Mouse (Mus musculus) hindbrain, postnatal 0 days (tissue): ENCODE results near the gene Zbtb39. TPM values are rescaled to one million over a fixed set of nuclear protein-coding genes. Genes with fewer than 3 reads are reported as not detected.
A peak's percentile ranks its signal among the peaks of the same experiment; 100 is the strongest.

Source experiments
- ATAC-seq: fragments of 200-750 bp; cut with Nextera tagmentation; 2 replicates; pipeline ENCODE4 v1.8.0; 2017; ENCODE audit warnings: mild to moderate bottlenecking, moderate TSS enrichment, moderate library complexity
- DNase-seq: peaks from one replicate; pipeline ENCODE4 v3.0.0-alpha.2; 2015; ENCODE audit warnings: low spot score
- H3K27ac ChIP-seq: fragments of 300-500 bp; sonication (generic); 2 replicates; pipeline ENCODE4 v1.5.1; 2014; ENCODE audit warnings: mild to moderate bottlenecking
- H3K27me3 ChIP-seq: fragments of 300-500 bp; sonication (generic); 2 replicates; pipeline ENCODE4 v1.6.1; 2014; ENCODE audit warnings: low read length, mixed read lengths; ENCODE audit not compliant: insufficient read depth
- H3K36me3 ChIP-seq: fragments of 300-500 bp; sonication (generic); 2 replicates; pipeline ENCODE4 v1.6.1; 2014; ENCODE audit warnings: low read length, mixed read lengths; ENCODE audit not compliant: insufficient read depth
- H3K4me1 ChIP-seq: fragments of 300-500 bp; sonication (generic); 2 replicates; pipeline ENCODE4 v1.6.1; 2014; ENCODE audit warnings: antibody characterized with exemption, low read length, mixed read lengths; ENCODE audit not compliant: insufficient read depth
- H3K4me2 ChIP-seq: fragments of 300-500 bp; sonication (generic); 2 replicates; pipeline ENCODE4 v1.6.1; 2014; ENCODE audit warnings: low read depth, mild to moderate bottlenecking, low read length, moderate library complexity, mixed read lengths
- H3K4me3 ChIP-seq: fragments of 300-500 bp; sonication (generic); 2 replicates; pipeline ENCODE4 v1.5.1; 2014; ENCODE audit warnings: low read length
- H3K9ac ChIP-seq: fragments of 300-500 bp; sonication (generic); replicated peaks from 2 replicates; pipeline ENCODE4 v1.6.1; 2014; ENCODE audit warnings: mild to moderate bottlenecking, low read length, moderate library complexity, mixed read lengths
- H3K9me3 ChIP-seq: fragments of 300-500 bp; sonication (generic); 2 replicates; pipeline ENCODE4 v1.6.1; 2016; ENCODE audit warnings: low read length, mixed read lengths
- CTCF ChIP-seq: IDR thresholded peaks from 2 replicates; pipeline ENCODE4 v1.5.1; 2016; ENCODE audit warnings: antibody characterized with exemption, control low read depth, low read depth
- WGBS: fragments of 180-500 bp; shearing (Covaris S2); extraction: QIAGEN DNeasy Blood & Tissue Kit; methylation state at CpG from one replicate; pipeline ENCODE4 v1.1.7; 2014; 5-methylcytosine and 5-hydroxymethylcytosine counted together
- polyA plus RNA-seq: library from polyadenylated mRNA; unstranded; fragments of >200 nt; fragmentation: Nextera tagmentation; extraction: Ambion mirVana; gene quantifications from 2 replicates; pipeline ENCODE4 v1.2.1, GENCODE M21; 2015
- total RNA-seq: library from RNA; depleted of rRNA; stranded (reverse); fragments of >200 nt; gene quantifications from 2 replicates; pipeline ENCODE4 v1.2.3, GENCODE M21; 2014

Zbtb39 gene
- total and polyA plus RNA-seq, 2 experiments from 2014 or later = 2.5 to 9.9 TPM

- ATAC-seq = no peak
Observed at GRCm38 (mm10) chr10:127747254-127747653, 7.9 kb downstream of the Zbtb39 start.

DNA sequence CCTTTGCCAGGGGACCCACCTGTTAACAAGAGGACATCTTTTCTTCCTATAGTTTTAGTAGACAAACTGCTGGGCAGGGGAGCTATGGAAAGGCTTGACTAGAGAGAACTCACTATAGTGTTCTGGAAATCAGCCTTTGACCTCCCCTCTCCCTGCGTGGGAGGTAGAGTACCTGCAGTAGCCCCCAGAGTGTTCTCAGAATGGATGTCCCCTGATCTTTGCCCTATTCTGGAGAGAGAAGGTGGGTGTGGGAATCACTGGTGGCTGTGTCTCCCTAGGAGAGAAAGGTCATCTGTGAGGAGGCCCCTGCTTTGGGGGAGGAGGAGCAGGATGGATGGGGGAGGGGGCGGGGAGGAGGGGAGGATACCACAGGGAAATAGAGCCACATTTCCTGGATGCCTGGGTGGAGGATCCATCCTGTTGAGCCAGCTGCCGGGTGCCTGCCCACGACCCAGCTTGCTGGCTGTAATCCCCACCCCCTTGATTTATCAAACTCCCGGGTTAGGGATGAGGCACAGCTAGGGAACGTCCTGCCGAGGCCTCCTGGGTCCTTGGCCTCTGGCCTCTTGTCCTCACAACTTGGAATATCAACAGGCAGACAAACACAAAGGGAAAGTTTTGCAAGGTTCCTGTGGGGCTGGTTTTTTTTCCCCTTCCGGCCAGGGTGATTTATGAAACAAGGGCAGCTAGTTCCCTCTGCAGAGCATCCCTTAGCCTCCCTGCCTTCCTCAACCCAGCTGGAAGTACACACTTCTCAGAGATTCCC, 9.7 kb downstream of the Zbtb39 start:
- ATAC-seq = no peak

More at GRCm38 (mm10) chr10:127747254-127747653, 7.9 kb downstream of the Zbtb39 start:
- Histone ChIP-seq H3K36me3 (peaks cover 31% of the 10 kb centered on the region), H3K4me3 (no peak overlapping the region), H3K27ac (no peak overlapping the region), H3K9ac (no peak overlapping the region), H3K27me3 (no peaks in the 10 kb centered on the region), H3K9me3 (no peaks in the 10 kb centered on the region), H3K4me1 (no peaks in the 10 kb centered on the region), H3K4me2 (no peak overlapping the region)
- 96% methylated on average over 8 of the region's 8 CpGs for WGBS
- no peak for DNase-seq
- no peak for TF ChIP-seq CTCF

GRCm38 (mm10) chr10:127750136-127750777, 10.9 kb downstream of the Zbtb39 start:
- Histone ChIP-seq H3K9me3 (no peaks in the 10 kb centered on the region), H3K36me3 (peaks cover 8% of the 10 kb centered on the region), H3K27ac (no peak overlapping the region; the same call in 1 of the 2 replicates), H3K9ac (no peak overlapping the region; the same call in 1 of the 2 replicates), H3K4me2 (peak overlapping the region; percentile 41), H3K27me3 (no peaks in the 10 kb centered on the region), H3K4me1 (no peaks in the 10 kb centered on the region), H3K4me3 (peak overlapping the region; percentile 15)
- TF ChIP-seq CTCF = no peak; the same call in 1 of the 2 replicates
- WGBS = 48% methylated on average over 24 of the region's 24 CpGs
- DNase-seq (peak; percentile 15), ATAC-seq (peak; percentile 62)

More for the DNA sequence above, 9.7 kb downstream of the Zbtb39 start:
- Histone ChIP-seq H3K27ac (no peak overlapping the region), H3K9ac (no peak overlapping the region), H3K27me3 (no peaks in the 10 kb centered on the region), H3K9me3 (no peaks in the 10 kb centered on the region), H3K4me3 (no peak overlapping the region), H3K4me1 (no peaks in the 10 kb centered on the region), H3K4me2 (peak overlapping the region; percentile 41), H3K36me3 (peaks cover 13% of the 10 kb centered on the region)
- TF ChIP-seq CTCF = no peak
- no peak for DNase-seq
- 12% methylated on average over 8 of the region's 8 CpGs for WGBS

DNA sequence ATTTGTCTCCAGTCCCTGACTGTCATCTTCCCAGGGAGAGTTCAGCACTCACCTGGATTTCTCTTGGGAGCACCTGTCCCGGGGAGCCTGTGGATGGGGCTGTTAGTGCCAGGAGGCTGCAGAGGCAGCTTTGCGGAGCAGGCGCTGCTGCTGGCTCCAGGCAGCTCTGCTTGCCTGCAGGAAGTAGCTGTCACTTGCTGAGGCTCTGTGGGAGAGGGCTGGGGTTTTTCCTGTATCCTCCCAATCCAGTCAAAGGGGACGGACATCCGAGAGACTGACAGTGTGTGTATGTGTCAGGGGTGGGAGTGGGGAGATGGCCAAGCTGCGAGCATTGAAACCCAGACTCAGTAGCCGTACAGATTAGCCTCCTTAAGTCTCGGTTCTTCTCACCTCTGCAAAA, 12.2 kb downstream of the Zbtb39 start, which contains the start of gene Gpr182:
TSS of gene Gpr182 (minus strand) at position 185 of the 400 bp plus-strand sequence.
- Histone ChIP-seq H3K4me3 (no peak within 1 kb of the TSS; the same call in 1 of the 2 replicates), H3K9me3 (no peaks in the 10 kb centered on the region), H3K36me3 (no peaks in the 10 kb centered on the region; the same call in none of the 2 replicates), H3K9ac (no peak within 1 kb of the TSS), H3K27me3 (no peaks in the 10 kb centered on the region), H3K27ac (no peak within 1 kb of the TSS), H3K4me1 (no peaks in the 10 kb centered on the region), H3K4me2 (peak within 1 kb of the TSS; percentile 41)
- TF ChIP-seq CTCF = no peak
- 61% methylated on average over 8 of the region's 8 CpGs for WGBS
- no peak for ATAC-seq
- no peak for DNase-seq

DNA sequence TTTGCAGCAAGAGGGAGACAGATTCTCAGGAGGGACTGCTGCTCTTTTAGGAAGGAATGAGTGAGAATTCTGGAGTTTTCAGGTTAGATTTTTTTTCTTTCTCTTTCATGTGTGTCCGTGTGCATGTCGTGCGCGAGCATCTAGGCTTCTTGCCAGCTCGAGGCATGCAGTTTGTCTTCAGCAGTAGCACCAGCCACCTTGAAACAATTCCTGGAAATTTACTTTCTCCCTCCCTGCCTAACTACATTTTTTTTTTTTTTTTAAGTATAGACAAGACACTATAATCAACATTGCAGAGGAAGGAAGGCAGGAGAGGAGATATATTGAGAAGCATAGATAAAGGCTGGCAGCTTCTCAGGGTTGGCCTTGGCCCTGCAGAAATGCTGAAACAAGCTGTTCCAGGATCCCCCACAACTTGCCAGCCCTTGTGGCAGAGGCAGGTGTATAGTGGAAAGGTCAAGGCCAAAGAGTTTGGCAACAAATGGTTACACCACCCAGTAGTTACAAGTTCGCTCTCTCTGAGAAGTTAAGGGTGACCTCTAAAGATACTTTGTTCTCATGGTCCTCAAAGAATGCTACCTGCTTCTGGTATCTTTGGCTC, 15.3 kb downstream of the Zbtb39 start:
- DNase-seq (no peak), ATAC-seq (no peak)
- Histone ChIP-seq H3K4me1 (no peaks in the 10 kb centered on the region), H3K27me3 (no peaks in the 10 kb centered on the region), H3K4me3 (no peak overlapping the region), H3K36me3 (no peaks in the 10 kb centered on the region), H3K9ac (no peak overlapping the region), H3K4me2 (no peak overlapping the region), H3K27ac (no peak overlapping the region), H3K9me3 (no peaks in the 10 kb centered on the region)
- no peak for TF ChIP-seq CTCF
- 55% methylated on average over 6 of the region's 6 CpGs for WGBS

DNA sequence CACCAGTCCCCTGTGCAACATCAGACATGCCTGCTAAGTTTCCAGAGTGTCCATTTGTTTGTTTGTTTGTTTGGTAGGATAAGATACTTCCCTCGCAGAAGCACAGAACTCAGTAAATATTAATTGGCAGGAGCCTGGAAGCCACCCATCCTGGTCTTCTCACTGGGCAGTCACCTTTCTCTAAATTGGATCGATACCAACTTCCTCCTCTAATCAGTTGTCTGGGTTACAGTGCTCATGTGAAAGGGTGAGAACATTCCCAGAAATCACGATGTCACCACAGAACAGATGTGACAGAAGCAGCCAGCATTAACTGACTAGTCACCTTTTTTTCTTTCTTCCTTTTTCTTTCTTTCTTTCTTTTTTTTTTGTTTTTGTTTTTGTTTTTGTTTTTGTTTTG, 15.9 kb downstream of the Zbtb39 start:
- no peaks in the 10 kb centered on the region for H3K4me1 ChIP-seq
- DNase-seq (no peak), ATAC-seq (no peak)
- no peaks in the 10 kb centered on the region for H3K36me3 ChIP-seq
- no peaks in the 10 kb centered on the region for H3K9me3 ChIP-seq
- 60% methylated on average over 3 of the region's 3 CpGs for WGBS
- no peak overlapping the region for H3K4me3 ChIP-seq
- H3K4me2 ChIP-seq = no peak overlapping the region
- no peak overlapping the region for H3K27ac ChIP-seq
- no peak for TF ChIP-seq CTCF
- no peak overlapping the region for H3K9ac ChIP-seq
- no peaks in the 10 kb centered on the region for H3K27me3 ChIP-seq
